Mouse (Mus musculus) fibroblast of lung, adult 2 months (primary cell): ENCODE measurements around the gene Rassf8.
A peak's percentile ranks its signal among the peaks of the same experiment; 100 is the strongest.

Experiments
- DNase-seq: peaks from one replicate; pipeline ENCODE4 v3.0.0-alpha.2; 2011; ENCODE audit warnings: low read depth

Gene Rassf8

GRCm38 (mm10) chr6:145823588-145824234 lies 77.2 kb downstream of the Rassf8 start:
- no peak for DNase-seq

DNA sequence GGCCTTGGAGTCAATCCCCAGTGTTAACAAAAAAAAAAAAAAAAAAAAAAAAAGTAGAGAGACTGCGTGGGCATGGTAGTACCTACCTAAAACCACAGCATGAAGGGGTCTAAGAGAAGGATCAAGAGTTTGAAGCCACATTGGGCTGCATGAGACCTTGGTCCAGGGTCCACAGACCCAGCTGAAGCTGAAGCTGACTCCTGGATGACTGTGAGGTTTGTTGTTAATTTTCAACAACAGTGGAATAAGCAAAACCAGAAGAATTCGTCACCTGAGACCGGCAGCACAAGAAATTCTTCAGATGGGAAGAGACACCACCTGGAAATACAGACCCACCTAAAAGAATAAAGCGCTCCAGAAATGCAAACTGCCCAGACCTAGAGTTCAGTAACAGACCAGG lies 79.8 kb downstream of the Rassf8 start:
- no peak for DNase-seq

DNA sequence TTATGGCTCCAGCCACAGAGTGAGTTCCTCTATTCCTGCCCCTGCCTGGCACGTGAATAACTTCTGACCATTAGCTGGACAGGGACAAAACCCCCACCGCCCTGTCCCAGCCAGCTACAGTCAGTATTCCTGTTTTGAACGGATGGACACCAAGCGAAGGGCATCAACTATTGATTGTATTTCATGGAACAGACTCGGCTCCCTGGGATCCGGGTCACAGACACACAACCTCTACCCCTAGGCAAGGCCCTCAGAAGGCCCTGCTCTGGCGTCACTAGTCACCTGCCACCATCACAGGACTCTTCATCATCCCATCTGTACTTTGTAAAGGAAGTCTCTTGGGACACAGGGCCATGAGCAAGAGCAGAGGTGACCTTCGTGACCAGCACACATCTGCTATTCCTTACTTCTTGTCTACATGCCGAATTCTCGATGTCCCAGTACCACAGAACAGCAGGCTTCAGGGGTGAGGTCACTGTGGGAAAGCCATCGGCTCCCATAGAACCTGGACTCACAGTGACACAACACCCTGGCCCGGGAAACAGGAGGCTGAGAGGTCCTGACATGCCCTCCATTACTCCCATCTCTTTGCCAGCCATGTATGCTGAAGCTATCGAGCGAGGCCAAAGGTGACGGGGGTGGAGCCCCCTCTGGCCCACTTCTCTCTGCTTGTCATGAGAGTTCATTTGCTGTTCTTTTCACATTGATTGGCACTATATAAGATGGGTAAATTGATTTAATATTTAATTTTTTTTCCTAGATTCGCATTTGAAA lies 82.7 kb downstream of the Rassf8 start:
- DNase-seq: no peak

DNA sequence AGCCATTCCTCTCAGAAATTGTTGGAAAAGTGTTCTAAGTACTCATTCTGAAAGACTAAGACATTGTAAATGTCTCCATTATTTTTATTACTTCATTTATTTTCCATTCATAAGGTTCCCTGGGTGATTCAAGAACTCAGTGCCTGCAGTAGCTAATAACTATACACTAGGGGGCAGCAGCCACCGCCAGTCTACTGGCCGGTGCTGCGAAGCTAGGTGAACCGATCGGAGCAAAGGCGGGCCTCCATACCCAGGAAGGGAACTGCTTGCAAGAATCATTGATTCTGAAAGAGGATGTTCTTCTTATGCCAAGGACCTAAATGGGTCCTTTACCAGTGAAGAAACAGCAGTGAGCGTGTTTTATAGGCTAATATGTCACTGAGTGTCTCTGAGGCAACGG lies 83.6 kb downstream of the Rassf8 start:
- DNase-seq: peak; percentile 39

- DNase-seq: no peak
Measured at GRCm38 (mm10) chr6:145830617-145831016, 84.1 kb downstream of the Rassf8 start.

GRCm38 (mm10) chr6:145832927-145833326 lies 86.4 kb downstream of the Rassf8 start:
- DNase-seq: no peak

DNA sequence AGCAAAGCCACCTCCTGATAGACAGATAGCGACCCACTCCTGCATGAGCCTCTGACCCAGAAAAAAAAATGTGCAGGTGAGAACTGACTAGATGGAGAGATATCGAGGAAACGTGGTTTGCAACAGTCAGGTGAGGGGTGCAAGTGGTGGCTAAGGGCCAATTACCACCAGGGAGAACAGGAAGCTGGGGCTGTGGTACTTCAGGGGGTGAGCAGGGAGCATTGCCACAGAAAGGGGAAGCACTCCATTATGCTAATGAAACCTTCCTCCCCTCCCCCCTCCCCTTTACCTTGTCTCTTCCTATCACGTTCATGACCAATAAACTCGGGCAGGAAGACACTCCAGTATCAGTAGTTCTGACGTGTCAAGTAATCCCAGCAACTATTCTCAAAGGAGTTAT lies 88.8 kb downstream of the Rassf8 start:
- no peak for DNase-seq

- DNase-seq: no peak
Measured at GRCm38 (mm10) chr6:145845611-145846010, 99.1 kb downstream of the Rassf8 start.

DNA sequence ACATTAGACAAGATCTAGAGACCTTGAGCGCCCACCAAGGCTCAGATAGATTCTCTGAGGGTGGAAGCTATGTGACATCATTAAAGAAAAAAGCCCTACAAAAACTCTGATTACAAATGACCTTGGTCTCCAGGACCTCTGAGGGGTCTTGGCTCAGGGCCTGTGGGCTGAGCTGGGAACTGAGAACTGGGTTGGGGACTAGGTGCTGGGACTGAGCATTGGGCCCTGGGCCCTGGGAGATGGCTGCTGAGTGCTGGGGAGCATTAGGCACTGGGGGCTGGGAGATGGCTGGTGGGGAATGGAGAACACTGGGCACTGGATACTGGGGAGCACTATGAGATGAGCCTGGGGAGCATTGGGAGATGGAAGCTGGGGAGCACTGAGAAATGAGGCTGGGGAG lies 99.5 kb downstream of the Rassf8 start:
- DNase-seq: no peak

DNA sequence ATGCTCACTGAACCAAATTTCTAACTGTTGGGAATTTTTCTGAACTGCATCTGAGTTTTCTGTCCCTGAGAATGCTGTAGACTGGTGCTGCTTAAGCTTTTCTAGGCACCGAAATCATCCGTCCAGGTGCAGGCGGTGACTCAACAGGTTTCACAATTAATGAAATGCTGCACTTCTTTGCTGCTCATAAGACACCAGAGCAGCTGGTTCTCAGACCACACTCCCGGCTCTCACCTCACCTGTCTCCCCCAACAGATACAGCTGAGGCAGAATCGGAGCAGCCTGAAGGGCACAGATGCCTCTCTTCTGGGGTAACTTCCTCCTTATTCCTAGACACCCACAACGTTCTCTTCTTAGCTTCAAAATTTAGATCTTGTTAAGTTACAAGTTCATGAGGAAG lies 100.4 kb downstream of the Rassf8 start:
- no peak for DNase-seq

DNA sequence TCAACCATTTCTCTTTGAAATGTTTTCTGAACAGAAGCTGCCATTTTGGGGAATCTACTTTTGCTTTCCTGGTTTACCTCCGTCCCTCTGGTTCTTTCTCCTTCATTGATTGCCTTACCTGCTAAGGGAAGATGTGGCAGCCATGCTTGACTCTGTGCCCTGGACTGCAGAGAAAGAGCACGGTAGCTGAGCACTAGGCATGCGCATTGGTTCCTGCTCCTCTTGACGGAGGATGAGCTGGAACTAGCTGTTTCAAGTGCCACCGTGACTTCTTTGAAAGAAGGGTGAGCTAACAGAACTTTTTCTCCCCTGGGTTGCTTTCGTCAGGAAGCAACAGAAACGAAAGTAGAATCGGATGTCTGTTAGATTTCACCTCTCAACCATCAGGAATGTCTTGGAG lies 101.1 kb downstream of the Rassf8 start:
- no peak for DNase-seq

GRCm38 (mm10) chr6:145850789-145851188 lies 104.2 kb downstream of the Rassf8 start:
- DNase-seq: no peak

GRCm38 (mm10) chr6:145851956-145852355 lies 105.4 kb downstream of the Rassf8 start:
- no peak for DNase-seq

GRCm38 (mm10) chr6:145852708-145853107 lies 106.2 kb downstream of the Rassf8 start:
- DNase-seq: no peak

DNA sequence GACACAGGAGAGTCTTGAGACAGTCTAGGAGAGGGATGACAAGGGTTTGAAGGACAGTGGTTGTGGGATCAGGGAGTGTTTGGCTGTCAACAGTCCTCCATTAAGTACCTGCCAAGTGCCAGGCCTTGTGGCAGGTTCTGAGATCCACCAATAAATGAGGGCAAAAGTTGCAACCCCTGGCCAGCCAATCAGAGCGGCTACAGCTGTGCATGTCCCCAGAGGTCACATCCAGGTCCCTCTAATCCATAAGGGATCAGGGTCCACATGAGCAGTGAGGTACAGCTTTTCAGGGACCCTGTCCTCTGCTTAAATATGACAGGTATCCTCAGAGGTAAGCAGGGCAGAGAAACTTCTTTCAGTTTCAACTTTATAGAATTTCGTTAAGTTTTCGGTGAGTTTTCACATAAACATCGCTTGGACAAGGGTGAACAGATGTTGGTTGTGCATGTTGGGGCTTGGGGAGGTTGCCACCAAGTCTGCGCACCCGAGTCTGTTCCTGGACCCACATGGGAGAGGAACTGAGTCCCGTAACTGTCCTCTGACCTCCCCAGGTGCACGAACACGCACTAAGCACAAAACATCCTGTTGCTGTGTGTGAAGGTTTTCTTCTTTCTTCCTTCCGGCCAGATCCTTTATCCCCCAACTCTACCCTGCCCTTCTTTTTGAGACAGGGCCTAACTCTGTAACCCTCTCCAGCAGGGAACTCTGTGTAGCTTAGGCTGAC lies 107.0 kb downstream of the Rassf8 start:
- DNase-seq: no peak

DNA sequence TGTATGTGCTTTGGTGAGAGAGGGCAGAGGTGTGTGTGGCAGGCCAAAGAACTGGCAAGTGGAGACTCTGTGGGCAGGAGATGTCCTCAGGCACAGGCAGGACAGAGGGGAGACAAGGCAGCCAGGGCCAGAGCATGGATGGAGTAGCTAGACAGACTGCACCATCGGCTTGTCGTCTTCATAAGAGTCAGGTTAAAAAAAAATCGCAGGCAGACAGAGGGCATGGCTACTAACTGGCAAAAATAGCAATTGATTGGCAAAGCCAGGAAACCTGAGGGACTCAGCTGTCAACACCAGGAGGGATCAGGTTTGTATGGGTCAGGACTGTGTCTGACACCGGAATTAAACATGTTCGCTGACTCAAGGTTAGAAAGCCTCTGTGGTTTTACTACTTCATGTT lies 108.2 kb downstream of the Rassf8 start:
- peak; percentile 30 for DNase-seq

DNA sequence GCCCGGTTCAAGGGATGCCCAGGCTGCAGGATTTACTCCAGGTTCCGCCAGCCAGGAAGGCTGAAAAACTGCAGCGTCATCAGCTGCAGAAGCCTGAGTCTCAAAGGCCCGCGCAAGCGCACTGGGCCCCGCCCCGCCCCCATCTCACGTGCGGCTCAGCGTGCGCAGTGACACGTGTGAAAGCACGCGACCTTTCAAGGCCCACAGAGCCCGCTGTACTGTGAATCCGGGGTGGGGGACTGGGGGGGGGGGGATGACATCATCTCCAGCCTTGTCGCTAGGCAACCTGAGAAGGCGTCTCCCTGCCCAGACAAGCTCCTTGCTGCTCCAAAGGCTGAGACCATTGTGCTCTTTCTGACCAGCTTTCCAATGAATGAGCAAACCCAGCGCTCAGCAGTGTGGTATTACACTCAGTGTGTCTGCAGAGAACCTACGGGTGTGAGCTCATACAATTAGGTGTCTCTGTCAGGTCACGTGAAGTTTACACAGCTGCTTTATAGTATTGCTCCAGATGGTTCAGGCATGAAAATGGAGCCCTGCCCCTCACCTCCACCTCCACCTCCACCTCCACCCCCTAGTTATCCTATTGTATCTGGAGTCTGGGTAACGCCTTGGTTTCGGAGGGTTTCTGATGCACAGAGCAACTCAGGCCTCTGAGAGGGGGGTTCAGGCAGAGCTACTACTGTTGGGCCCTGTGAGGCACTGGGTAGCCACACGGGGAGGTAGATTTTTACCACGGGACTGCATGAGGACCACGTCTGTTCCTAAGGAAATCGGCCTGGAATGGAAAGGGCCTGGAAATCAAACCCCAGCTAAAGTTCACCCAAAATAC lies 109.4 kb downstream of the Rassf8 start:
- DNase-seq: peak; percentile 90

DNA sequence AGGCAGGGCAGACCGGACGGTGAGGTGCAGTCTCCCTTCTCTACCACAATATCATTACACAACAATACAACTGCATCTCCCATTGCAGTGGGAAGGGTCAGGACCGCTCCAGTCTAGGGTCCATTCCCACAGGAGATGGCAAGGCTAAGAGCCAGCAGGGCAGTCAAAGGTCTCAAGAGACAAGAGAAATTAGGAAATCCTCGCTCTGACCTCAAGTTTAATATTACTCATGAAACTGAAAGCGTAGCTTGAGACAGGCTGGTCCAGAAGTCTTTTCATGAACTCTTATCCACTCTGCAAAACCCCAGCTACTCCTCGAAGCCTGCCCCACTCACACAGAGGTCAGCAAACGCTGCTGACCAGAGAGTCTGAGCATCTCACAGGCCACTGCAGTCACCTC lies 110.9 kb downstream of the Rassf8 start:
- no peak for DNase-seq

DNA sequence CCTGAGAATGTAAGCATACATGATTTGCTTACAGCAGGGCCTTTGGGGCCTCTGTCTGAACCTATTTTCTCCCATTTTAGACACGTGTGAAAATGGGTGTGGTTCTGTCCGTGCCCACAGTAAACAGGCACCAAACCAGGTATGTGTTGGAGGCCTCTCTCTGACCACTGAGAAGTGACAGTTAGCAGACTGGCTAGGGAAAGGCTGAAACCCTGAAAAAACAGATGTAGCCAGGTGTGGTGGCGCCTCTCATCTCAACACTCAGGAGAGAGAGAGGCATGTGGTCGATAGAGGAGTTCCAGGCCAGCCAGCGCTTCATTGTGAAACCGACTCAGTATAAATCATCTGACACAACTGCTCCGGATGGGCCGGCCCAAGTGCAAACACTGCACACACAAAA lies 111.9 kb downstream of the Rassf8 start:
- no peak for DNase-seq

DNA sequence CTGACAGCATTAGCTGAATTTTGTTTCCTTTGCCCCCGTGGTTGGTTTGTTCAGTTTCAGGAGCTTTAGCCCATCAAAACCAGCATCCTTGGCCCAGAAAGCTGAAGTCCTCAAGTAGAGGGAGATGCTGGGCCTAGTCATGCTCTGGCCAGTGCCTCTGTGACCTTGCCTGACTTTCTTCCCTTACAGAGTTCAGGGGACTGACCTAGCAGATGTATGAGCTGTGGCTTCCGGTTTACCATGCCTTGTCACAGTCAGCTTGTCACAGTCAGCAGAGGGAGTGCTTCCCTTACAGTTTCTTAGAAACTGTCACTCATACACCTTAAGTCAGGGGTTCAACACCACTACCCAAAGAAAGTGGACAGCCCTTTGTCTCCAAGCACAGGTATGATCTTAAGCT lies 113.8 kb downstream of the Rassf8 start:
- DNase-seq: no peak

- no peak for DNase-seq
Measured at GRCm38 (mm10) chr6:145861462-145862227, 115.1 kb downstream of the Rassf8 start.
